Mouse (Mus musculus) MEL (cell line): ENCODE results near the gene Rit1. TPM values are rescaled to one million over a fixed set of nuclear protein-coding genes. Genes with fewer than 3 reads are reported as not detected.

ENCODE experiments used
- DNase-seq: peaks from one replicate; pipeline ENCODE4 v3.0.0; 2011; ENCODE audit warnings: low read depth, low spot score
- H3K27ac ChIP-seq: 2 replicates; pipeline ENCODE4 v1.5.1; 2012; ENCODE audit warnings: low read depth, mild to moderate bottlenecking, control low read depth, low read length, moderate library complexity; ENCODE audit not compliant: control insufficient read depth
- H3K27me3 ChIP-seq, 2 experiments: fragments of 150-350 bp in 1 of 2; sonication (generic) in 1 of 2; 2 replicates each; pipeline ENCODE4 v1.6.1; 2012; ENCODE audit warnings: low read length in 2 of 2, mild to moderate bottlenecking in 2 of 2, improper control_type of control experiment in 1 of 2, moderate library complexity in 1 of 2; ENCODE audit not compliant: insufficient read depth in 2 of 2, control insufficient read depth in 1 of 2
- H3K36me3 ChIP-seq, 2 experiments: 2 replicates each; pipeline ENCODE4 v1.6.1; 2012 to 2014; ENCODE audit warnings: low read length in 2 of 2, improper control_type of control experiment in 1 of 2, inconsistent platforms in 1 of 2, mild to moderate bottlenecking in 1 of 2; ENCODE audit not compliant: insufficient read depth in 2 of 2, control insufficient read depth in 1 of 2
- H3K4me1 ChIP-seq, 2 experiments: fragments of 150-350 bp in 1 of 2; sonication (generic) in 1 of 2; 2 replicates each; pipeline ENCODE4 v1.6.1; 2012; ENCODE audit warnings: low read length in 2 of 2, improper control_type of control experiment in 1 of 2, mild to moderate bottlenecking in 1 of 2; ENCODE audit not compliant: insufficient read depth in 2 of 2, control insufficient read depth in 1 of 2
- H3K4me3 ChIP-seq, 2 experiments: fragments of 150-350 bp in 1 of 2; sonication (generic) in 1 of 2; 2 replicates each; pipeline ENCODE4 v1.5.1; 2012; ENCODE audit warnings: low read depth in 2 of 2, low read length in 2 of 2, mild to moderate bottlenecking in 2 of 2, moderate library complexity in 2 of 2, control low read depth in 1 of 2, improper control_type of control experiment in 1 of 2; ENCODE audit not compliant: control insufficient read depth in 1 of 2, insufficient read depth in 1 of 2
- H3K79me2 ChIP-seq: 2 replicates; pipeline ENCODE4 v1.6.1; 2012; ENCODE audit warnings: mild to moderate bottlenecking, low read length, moderate library complexity; ENCODE audit not compliant: control insufficient read depth, poor library complexity, insufficient read depth
- H3K9ac ChIP-seq: 2 replicates; pipeline ENCODE4 v1.6.1; 2012; ENCODE audit warnings: low read depth, mild to moderate bottlenecking, control low read depth, low read length, moderate library complexity; ENCODE audit not compliant: control insufficient read depth, poor library complexity, severe bottlenecking
- H3K9me3 ChIP-seq: fragments of 150-350 bp; sonication (generic); replicated peaks from 2 replicates; pipeline ENCODE4 v1.6.1; 2012; ENCODE audit warnings: mild to moderate bottlenecking, low read length, improper control_type of control experiment, moderate library complexity; ENCODE audit not compliant: insufficient read depth
- BHLHE40 ChIP-seq: IDR thresholded peaks from 2 replicates; pipeline ENCODE4 v1.6.1; 2012; ENCODE audit warnings: low read depth, mild to moderate bottlenecking, inconsistent platforms, low read length, improper control_type of control experiment, borderline replicate concordance
- CHD1 ChIP-seq: IDR thresholded peaks from 2 replicates; pipeline ENCODE4 v1.6.1; 2012; ENCODE audit warnings: low read depth, mild to moderate bottlenecking, inconsistent platforms, low read length, improper control_type of control experiment
- CTCF ChIP-seq, 3 experiments: IDR thresholded peaks in 2 of 3; conservative IDR thresholded peaks in 1 of 3; 2 replicates each; pipeline ENCODE4 v1.5.1; 2011 to 2012; ENCODE audit warnings: low read length in 3 of 3, low read depth in 2 of 3, mild to moderate bottlenecking in 2 of 3, improper control_type of control experiment in 1 of 3, inconsistent platforms in 1 of 3, mixed read lengths in 1 of 3, moderate library complexity in 1 of 3; ENCODE audit not compliant: control insufficient read depth in 1 of 3, insufficient read depth in 1 of 3, poor library complexity in 1 of 3, severe bottlenecking in 1 of 3
- E2F4 ChIP-seq: IDR thresholded peaks from 2 replicates; pipeline ENCODE4 v1.6.1; 2011; ENCODE audit warnings: low read depth, low read length, improper control_type of control experiment, borderline replicate concordance
- ELF1 ChIP-seq: IDR thresholded peaks from 2 replicates; pipeline ENCODE4 v1.6.1; 2014; ENCODE audit warnings: low read depth, mild to moderate bottlenecking, inconsistent platforms, low read length, improper control_type of control experiment, moderate library complexity
- GABPA ChIP-seq: IDR thresholded peaks from 2 replicates; pipeline ENCODE4 v1.6.1; 2012; ENCODE audit warnings: low read depth, mild to moderate bottlenecking, inconsistent platforms, low read length, improper control_type of control experiment, moderate library complexity
- GATA1 ChIP-seq: IDR thresholded peaks from 2 replicates; pipeline ENCODE4 v1.6.1; 2011; ENCODE audit warnings: low read depth, low read length, improper control_type of control experiment
- HCFC1 ChIP-seq: IDR thresholded peaks from 2 replicates; pipeline ENCODE4 v1.6.1; 2012; ENCODE audit warnings: low read depth, mild to moderate bottlenecking, inconsistent platforms, low read length, improper control_type of control experiment, moderate library complexity
- MAFK ChIP-seq: IDR thresholded peaks from 2 replicates; pipeline ENCODE4 v1.6.1; 2011; ENCODE audit warnings: low read depth, mild to moderate bottlenecking, low read length, improper control_type of control experiment, borderline replicate concordance
- MAZ ChIP-seq: IDR thresholded peaks from 2 replicates; pipeline ENCODE4 v1.6.1; 2012; ENCODE audit warnings: low read depth, mild to moderate bottlenecking, inconsistent platforms, low read length, improper control_type of control experiment
- MYB ChIP-seq: IDR thresholded peaks from 2 replicates; pipeline ENCODE4 v1.6.1; 2011; ENCODE audit warnings: mild to moderate bottlenecking, low read depth, low read length, improper control_type of control experiment
- MYC ChIP-seq: IDR thresholded peaks from 2 replicates; pipeline ENCODE4 v1.6.1; 2011; ENCODE audit warnings: low read depth, mild to moderate bottlenecking, low read length, improper control_type of control experiment, moderate library complexity
- NELFE ChIP-seq: IDR thresholded peaks from 2 replicates; pipeline ENCODE4 v1.6.1; 2011; ENCODE audit warnings: low read depth, low read length, improper control_type of control experiment
- NRF1 ChIP-seq: IDR thresholded peaks from 2 replicates; pipeline ENCODE4 v1.6.1; 2014; ENCODE audit warnings: low read depth, mild to moderate bottlenecking, inconsistent platforms, low read length, improper control_type of control experiment, moderate library complexity; ENCODE audit not compliant: poor library complexity, insufficient read depth, severe bottlenecking
- POLR2A ChIP-seq, 2 experiments: IDR thresholded peaks; 2 replicates each; pipeline ENCODE4 v1.6.1; 2011 to 2012; ENCODE audit warnings: low read length in 2 of 2, mild to moderate bottlenecking in 2 of 2, control low read depth in 1 of 2, improper control_type of control experiment in 1 of 2, low read depth in 1 of 2, moderate library complexity in 1 of 2; ENCODE audit not compliant: control insufficient read depth in 1 of 2, insufficient read depth in 1 of 2, poor library complexity in 1 of 2
- POLR2AphosphoS2 ChIP-seq: IDR thresholded peaks from 2 replicates; pipeline ENCODE4 v1.6.1; 2011; ENCODE audit warnings: low read length, improper control_type of control experiment
- POLR2AphosphoS5 ChIP-seq: IDR thresholded peaks from 2 replicates; pipeline ENCODE4 v1.6.1; 2012; ENCODE audit warnings: low read depth, borderline replicate concordance, mild to moderate bottlenecking, inconsistent platforms, low read length, moderate library complexity, mixed read lengths
- RAD21 ChIP-seq: IDR thresholded peaks from 2 replicates; pipeline ENCODE4 v1.6.1; 2011; ENCODE audit warnings: mild to moderate bottlenecking, low read depth, low read length, improper control_type of control experiment
- RCOR1 ChIP-seq: IDR thresholded peaks from 2 replicates; pipeline ENCODE4 v1.6.1; 2012; ENCODE audit warnings: low read depth, mild to moderate bottlenecking, inconsistent platforms, low read length, improper control_type of control experiment
- SIN3A ChIP-seq: IDR thresholded peaks from 2 replicates; pipeline ENCODE4 v1.6.1; 2012; ENCODE audit warnings: low read length, improper control_type of control experiment, inconsistent platforms
- SMC3 ChIP-seq: IDR thresholded peaks from 2 replicates; pipeline ENCODE4 v1.6.1; 2011; ENCODE audit warnings: low read depth, low read length, improper control_type of control experiment
- TBP ChIP-seq: IDR thresholded peaks from 2 replicates; pipeline ENCODE4 v1.8.0; 2011; ENCODE audit warnings: low read depth, low read length, improper control_type of control experiment
- USF1 ChIP-seq: IDR thresholded peaks from 2 replicates; pipeline ENCODE4 v1.6.1; 2014; ENCODE audit warnings: low read depth, mild to moderate bottlenecking, inconsistent platforms, low read length, improper control_type of control experiment, moderate library complexity
- ZC3H11A ChIP-seq: IDR thresholded peaks from 2 replicates; pipeline ENCODE4 v1.6.1; 2012; ENCODE audit warnings: low read depth, mild to moderate bottlenecking, inconsistent platforms, low read length, improper control_type of control experiment
- ZKSCAN1 ChIP-seq: IDR thresholded peaks from 2 replicates; pipeline ENCODE4 v1.6.1; 2012; ENCODE audit warnings: low read depth, mild to moderate bottlenecking, inconsistent platforms, low read length, improper control_type of control experiment, moderate library complexity
- ZMIZ1 ChIP-seq: IDR thresholded peaks from 2 replicates; pipeline ENCODE4 v1.6.1; 2012; ENCODE audit warnings: low read depth, mild to moderate bottlenecking, inconsistent platforms, low read length, improper control_type of control experiment, moderate library complexity
- ZNF384 ChIP-seq: IDR thresholded peaks from 2 replicates; pipeline ENCODE4 v1.6.1; 2012; ENCODE audit warnings: low read depth, mild to moderate bottlenecking, inconsistent platforms, low read length, improper control_type of control experiment
- polyA plus RNA-seq, 2 experiments: library from polyadenylated mRNA; stranded (reverse) in 1 of 2; unstranded in 1 of 2; fragments of >175 nt in 1 of 2; fragments of >200 nt in 1 of 2; gene quantifications; 2 replicates each; pipeline versions ENCODE4 v1.2.1 to v1.2.4; 2012; ENCODE audit warnings: low replicate concordance in 2 of 2, low read depth in 1 of 2; ENCODE audit not compliant: insufficient read length in 2 of 2, insufficient read depth in 1 of 2, missing spikeins in 1 of 2
- total RNA-seq: library from RNA; depleted of rRNA; stranded (reverse); fragments of 300-350 nt; gene quantifications from 2 replicates; pipeline ENCODE4 v1.2.3, GENCODE M21; 2012

Gene Rit1
- total and polyA plus RNA-seq, 3 experiments = 28.7 to 34.1 TPM; not detected in 1

- DNase-seq = no peak
- Histone ChIP-seq H3K36me3 (peaks cover 6 to 20% of the 10 kb centered on the region in 2 experiments; a peak in 3 of 4 replicates), H3K79me2 (peaks cover 8% of the 10 kb centered on the region; the same call in 1 of the 2 replicates), H3K27me3 (no peaks in the 10 kb centered on the region), H3K4me3 (no peak overlapping the region), H3K9ac (no peak overlapping the region), H3K27ac (0 out of 2 replicates have a peak overlapping the region, but pooled peaks have one; percentile 12), H3K9me3 (no peaks in the 10 kb centered on the region)
- TF ChIP-seq ZC3H11A (no peak), USF1 (peak; percentile 77; the same call in 1 of the 2 replicates)
- TF ChIP-seq, all 39 proteins: peak for 1
- peaks cover 14 to 16% of the 10 kb centered on the region in 2 experiments for H3K4me1 ChIP-seq
These were observed 2.5 kb downstream of the Rit1 start for GRCm38 (mm10) chr3:88719098-88719497.

DNA sequence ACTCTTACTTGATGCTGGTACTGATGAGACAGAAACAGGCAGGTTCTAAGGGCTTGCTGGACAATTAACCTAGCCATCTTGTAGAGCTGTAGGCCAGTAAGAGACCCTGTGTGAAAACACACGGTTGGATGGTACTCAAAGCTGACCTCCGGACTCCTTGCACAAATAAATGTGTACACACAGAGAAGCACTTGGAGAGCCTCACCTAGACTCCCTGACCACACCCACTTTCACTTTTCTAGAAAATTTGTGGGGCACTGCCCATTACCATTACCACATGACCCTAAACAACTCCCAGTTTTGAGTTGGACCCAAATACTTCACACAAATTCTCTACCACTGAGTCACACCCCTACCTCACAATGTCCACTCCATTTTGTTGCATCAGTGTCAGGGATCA, 19.9 kb downstream of the Rit1 start:
- H3K79me2 ChIP-seq = no peaks in the 10 kb centered on the region
- H3K9me3 ChIP-seq = no peaks in the 10 kb centered on the region
- no peaks in the 10 kb centered on the region for H3K27me3 ChIP-seq
- no peaks in the 10 kb centered on the region for H3K36me3 ChIP-seq
- H3K4me3 ChIP-seq = no peak overlapping the region
- no peak overlapping the region for H3K9ac ChIP-seq
- no peak for DNase-seq
- H3K4me1 ChIP-seq = no peaks in the 10 kb centered on the region
- TF ChIP-seq GATA1 (no peak), ZNF384 (no peak), ZKSCAN1 (no peak), MYB (no peak)
- H3K27ac ChIP-seq = no peak overlapping the region

- Histone ChIP-seq H3K36me3 (no peaks in the 10 kb centered on the region), H3K4me1 (no peaks in the 10 kb centered on the region), H3K79me2 (no peaks in the 10 kb centered on the region), H3K9me3 (no peaks in the 10 kb centered on the region), H3K4me3 (no peak overlapping the region), H3K9ac (no peak overlapping the region), H3K27me3 (no peaks in the 10 kb centered on the region), H3K27ac (no peak overlapping the region)
- DNase-seq = peak; percentile 87
- TF ChIP-seq TBP (no peak), POLR2AphosphoS2 (no peak), NRF1 (no peak), ZKSCAN1 (no peak), NELFE (no peak), USF1 (no peak), ZC3H11A (peak; percentile 92), GABPA (no peak), CHD1 (no peak), ZMIZ1 (no peak), SIN3A (no peak), HCFC1 (no peak), MAZ (0 out of 2 replicates have a peak, but pooled peaks have one; percentile 42), ZNF384 (peak; percentile 32; the same call in 1 of the 2 replicates), MYC (0 out of 2 replicates have a peak, but pooled peaks have one; percentile 44), SMC3 (peak; percentile 88), POLR2A (IDR thresholded peaks at IDR 0.05; ENCODE audit: control insufficient read depth in 1 of 2, insufficient read depth in 1 of 2, low read depth in 1 of 2, low read length in 2 of 2, poor library complexity in 1 of 2) (no peak), POLR2AphosphoS5 (no peak), E2F4 (no peak), RCOR1 (no peak), ELF1 (no peak), MAFK (no peak), CTCF (IDR thresholded peaks at IDR 0.05 in 2 of 3, conservative IDR thresholded peaks at IDR 0.05 in 1 of 3; ENCODE audit: control insufficient read depth in 1 of 3, insufficient read depth in 1 of 3, low read depth in 2 of 3, low read length in 3 of 3, poor library complexity in 1 of 3, severe bottlenecking in 1 of 3) (peak; percentile 86 to 97 (median 93)), RAD21 (peak; percentile 89), BHLHE40 (no peak)
These were observed 22.0 kb downstream of the Rit1 start for GRCm38 (mm10) chr3:88738641-88739040.
